Mouse (Mus musculus) splenic B cell, adult 2 months (primary cell): ENCODE measurements around the gene Chil3.

Source experiments
- DNase-seq: peaks from one replicate; pipeline ENCODE4 v3.0.0-alpha.2; 2011; ENCODE audit warnings: low read depth, low spot score
- H3K27me3 ChIP-seq: 2 replicates; pipeline ENCODE4 v1.6.1; 2012; ENCODE audit warnings: mild to moderate bottlenecking, low read length, moderate library complexity, mixed read lengths; ENCODE audit not compliant: control insufficient read depth, poor library complexity, insufficient read depth, severe bottlenecking
- H3K36me3 ChIP-seq: 2 replicates; pipeline ENCODE4 v1.6.1; 2012; ENCODE audit warnings: mild to moderate bottlenecking, low read length, moderate library complexity, mixed read lengths; ENCODE audit not compliant: control insufficient read depth, poor library complexity, insufficient read depth, severe bottlenecking

Chil3 gene

GRCm38 (mm10) chr3:106126999-106127398 lies 40.4 kb downstream of the Chil3 start:
- no peaks in the 10 kb centered on the region for H3K36me3 ChIP-seq
- H3K27me3 ChIP-seq, result no peaks in the 10 kb centered on the region
- no peak for DNase-seq

GRCm38 (mm10) chr3:106112929-106113328 lies 54.4 kb downstream of the Chil3 start, which contains the start of gene Chia1:
Gene Chia1, plus strand, starts transcription at chr3:106113229.
- no peaks in the 10 kb centered on the region for H3K27me3 ChIP-seq
- no peaks in the 10 kb centered on the region for H3K36me3 ChIP-seq
- no peak for DNase-seq
